Mouse (Mus musculus): Measurements from ENCODE around the gene Olfr71.

GRCm38 (mm10) chr4:43674974-43675373, 35.1 kb downstream of the Olfr71 start:
- TF ChIP-seq CTCF (IDR thresholded peaks at IDR 0.05; ENCODE audit: low read depth) (no peak), EP300 (IDR thresholded peaks at IDR 0.05; ENCODE audit: low read depth) (no peak)

All from heart, postnatal 0 days (tissue).